Mouse (Mus musculus): ENCODE measurements around the gene Rnf150.

GRCm38 (mm10) chr8:83036521-83037166 lies 173.5 kb downstream of the Rnf150 start:
- no peak for TF ChIP-seq CTCF (IDR thresholded peaks at IDR 0.05; ENCODE audit: control insufficient read depth, insufficient read depth, low read length)
- TF ChIP-seq POLR2A (IDR thresholded peaks at IDR 0.05; ENCODE audit: borderline replicate concordance, control insufficient read depth, low read depth, low read length), result no peak
